Mouse (Mus musculus): ENCODE measurements around the gene Dgkd. TPM values are rescaled to one million over a fixed set of nuclear protein-coding genes. Genes with fewer than 3 reads are reported as not detected.

Dgkd gene
- polyA plus RNA-seq (2012; rRNA removed) = 35.5 and 38.7 TPM in 2 replicates
- 26.7 and 30.2 TPM in 2 replicates for polyA plus RNA-seq (2014; fragmentation: Nextera tagmentation; extraction: Ambion mirVana)

DNA sequence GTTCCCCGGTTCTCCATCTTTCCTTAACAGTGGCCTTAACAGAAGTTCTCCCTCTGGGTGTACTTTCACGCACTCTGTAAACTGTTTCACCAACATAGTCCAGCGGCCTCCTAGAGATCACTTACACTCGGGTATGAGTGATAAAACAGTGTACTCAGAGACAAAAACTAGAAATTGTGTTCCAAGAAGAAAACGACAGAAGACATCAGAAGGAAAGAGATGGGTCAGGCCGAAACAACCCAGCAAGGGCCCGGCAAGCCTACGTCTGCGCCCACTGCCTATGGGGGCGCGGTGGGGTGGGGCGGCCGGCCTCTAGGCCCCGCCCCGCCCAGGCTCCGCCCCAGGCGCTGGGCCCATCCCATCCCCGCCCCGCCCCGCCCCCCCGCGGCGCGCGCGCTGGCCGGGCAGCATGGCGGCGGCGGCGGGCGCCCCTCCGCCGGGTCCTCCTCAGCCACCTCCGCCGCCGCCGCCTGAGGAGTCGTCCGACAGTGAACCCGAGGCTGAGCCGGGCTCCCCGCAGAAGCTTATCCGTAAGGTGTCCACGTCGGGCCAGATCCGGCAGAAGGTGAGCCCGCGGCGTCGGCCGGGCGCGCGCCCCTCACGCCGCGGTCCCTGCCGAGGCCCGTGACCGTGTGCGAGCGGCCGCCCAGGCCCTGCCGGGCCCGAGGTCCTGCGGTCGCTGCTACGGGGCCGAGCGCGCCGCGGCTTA lies at the start of gene Dgkd:
TSS of gene Dgkd (plus strand) at position 396 of the 709 bp plus-strand sequence.
- DNase-seq (ENCODE audit: low spot score) (peak; percentile 87), ATAC-seq (ENCODE audit: low FRiP score, low read depth) (peak; percentile 96)
- H3K27ac ChIP-seq (replicated peaks; ENCODE audit: low read depth, low read length) = peak within 1 kb of the TSS; percentile 74
- peak within 1 kb of the TSS; percentile 92 for H3K4me3 ChIP-seq (replicated peaks; ENCODE audit: low read length)
- no peaks in the 10 kb centered on the region for H3K36me3 ChIP-seq (ENCODE audit: control insufficient read depth, insufficient read depth, low read length)
- 1% methylated on average over 24 of the region's 74 CpGs for WGBS
- H3K9me3 ChIP-seq (ENCODE audit: control insufficient read depth, low read length) = no peaks in the 10 kb centered on the region
- peak within 1 kb of the TSS; percentile 97 for H3K4me2 ChIP-seq (replicated peaks; ENCODE audit: low read depth, low read length, severe bottlenecking)
- peak within 1 kb of the TSS; percentile 93 for H3K9ac ChIP-seq (ENCODE audit: low read depth, low read length, severe bottlenecking)
- peaks cover 26% of the 10 kb centered on the region for H3K4me1 ChIP-seq (ENCODE audit: control insufficient read depth, insufficient read depth, low read length)
- TF ChIP-seq POLR2A (IDR thresholded peaks at IDR 0.05; ENCODE audit: borderline replicate concordance, extremely low read depth, insufficient read depth, insufficient read length) = 0 out of 2 replicates have a peak, but pooled peaks have one; percentile 51
- no peaks in the 10 kb centered on the region for H3K27me3 ChIP-seq (ENCODE audit: control insufficient read depth, insufficient read depth, low read length)

- no peaks in the 10 kb centered on the region for H3K4me1 ChIP-seq (ENCODE audit: control insufficient read depth, insufficient read depth, low read length)
- H3K9ac ChIP-seq (ENCODE audit: low read depth, low read length, severe bottlenecking) = no peak within 1 kb of the TSS
- 69% methylated on average over 6 of the region's 6 CpGs for WGBS
- DNase-seq (ENCODE audit: low spot score) (no peak), ATAC-seq (ENCODE audit: low FRiP score, low read depth) (no peak)
- no peaks in the 10 kb centered on the region for H3K27me3 ChIP-seq (ENCODE audit: control insufficient read depth, insufficient read depth, low read length)
- H3K27ac ChIP-seq (replicated peaks; ENCODE audit: low read depth, low read length) = no peak within 1 kb of the TSS
- TF ChIP-seq POLR2A (IDR thresholded peaks at IDR 0.05; ENCODE audit: borderline replicate concordance, extremely low read depth, insufficient read depth, insufficient read length) = no peak
- no peaks in the 10 kb centered on the region for H3K36me3 ChIP-seq (ENCODE audit: control insufficient read depth, insufficient read depth, low read length)
- no peak within 1 kb of the TSS for H3K4me3 ChIP-seq (replicated peaks; ENCODE audit: low read length)
- no peaks in the 10 kb centered on the region for H3K9me3 ChIP-seq (ENCODE audit: control insufficient read depth, low read length)
- H3K4me2 ChIP-seq (replicated peaks; ENCODE audit: low read depth, low read length, severe bottlenecking) = no peak within 1 kb of the TSS
Observed at GRCm38 (mm10) chr1:87803576-87803975, 49.5 kb upstream of the Dgkd start, which contains the start of gene Sag. Gene Sag (plus strand): TSS chr1:87803680.

DNA sequence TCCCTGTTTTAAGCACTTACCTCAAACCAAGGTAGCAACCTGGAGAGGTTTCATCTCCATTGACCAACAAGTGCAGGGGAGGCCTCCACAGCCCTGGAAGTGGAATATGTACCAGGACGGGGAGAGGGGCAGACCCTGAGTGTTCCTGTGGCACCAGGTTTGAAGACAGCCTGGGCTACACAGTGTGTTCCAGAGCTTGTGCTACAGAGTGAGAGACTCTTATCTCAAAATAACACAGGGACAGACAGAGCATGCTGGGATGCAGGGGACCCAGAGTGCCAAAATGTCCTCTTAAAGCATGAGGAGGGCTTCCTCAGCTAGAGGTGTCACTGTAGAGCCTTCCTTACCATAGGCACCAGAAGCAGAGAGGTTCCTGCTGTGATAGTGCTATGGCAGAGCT lies 45.3 kb upstream of the Dgkd start:
- no peaks in the 10 kb centered on the region for H3K9me3 ChIP-seq (ENCODE audit: control insufficient read depth, low read length)
- no peaks in the 10 kb centered on the region for H3K36me3 ChIP-seq (ENCODE audit: control insufficient read depth, insufficient read depth, low read length)
- 87% methylated on average over 1 of the region's 1 CpGs for WGBS
- no peak for TF ChIP-seq POLR2A (IDR thresholded peaks at IDR 0.05; ENCODE audit: borderline replicate concordance, extremely low read depth, insufficient read depth, insufficient read length)
- no peak overlapping the region for H3K9ac ChIP-seq (ENCODE audit: low read depth, low read length, severe bottlenecking)
- no peak for ATAC-seq (ENCODE audit: low FRiP score, low read depth)
- no peak overlapping the region for H3K4me2 ChIP-seq (replicated peaks; ENCODE audit: low read depth, low read length, severe bottlenecking)
- no peak overlapping the region for H3K4me3 ChIP-seq (replicated peaks; ENCODE audit: low read length)
- no peaks in the 10 kb centered on the region for H3K27me3 ChIP-seq (ENCODE audit: control insufficient read depth, insufficient read depth, low read length)
- DNase-seq (ENCODE audit: low spot score) = no peak
- no peak overlapping the region for H3K27ac ChIP-seq (replicated peaks; ENCODE audit: low read depth, low read length)
- H3K4me1 ChIP-seq (ENCODE audit: control insufficient read depth, insufficient read depth, low read length) = no peaks in the 10 kb centered on the region

GRCm38 (mm10) chr1:87811391-87811790 lies 41.7 kb upstream of the Dgkd start:
- DNase-seq (ENCODE audit: low spot score) (no peak), ATAC-seq (ENCODE audit: low FRiP score, low read depth) (no peak)
- no peak overlapping the region for H3K27ac ChIP-seq (replicated peaks; ENCODE audit: low read depth, low read length)
- H3K9me3 ChIP-seq (ENCODE audit: control insufficient read depth, low read length) = no peaks in the 10 kb centered on the region
- H3K4me1 ChIP-seq (ENCODE audit: control insufficient read depth, insufficient read depth, low read length) = no peaks in the 10 kb centered on the region
- TF ChIP-seq POLR2A (IDR thresholded peaks at IDR 0.05; ENCODE audit: borderline replicate concordance, extremely low read depth, insufficient read depth, insufficient read length) = no peak
- no peak overlapping the region for H3K4me2 ChIP-seq (replicated peaks; ENCODE audit: low read depth, low read length, severe bottlenecking)
- no peaks in the 10 kb centered on the region for H3K27me3 ChIP-seq (ENCODE audit: control insufficient read depth, insufficient read depth, low read length)
- no peaks in the 10 kb centered on the region for H3K36me3 ChIP-seq (ENCODE audit: control insufficient read depth, insufficient read depth, low read length)
- H3K9ac ChIP-seq (ENCODE audit: low read depth, low read length, severe bottlenecking) = no peak overlapping the region
- WGBS = 85% methylated on average over 7 of the region's 7 CpGs
- no peak overlapping the region for H3K4me3 ChIP-seq (replicated peaks; ENCODE audit: low read length)

- H3K4me1 ChIP-seq (ENCODE audit: control insufficient read depth, insufficient read depth, low read length) = no peaks in the 10 kb centered on the region
- no peak overlapping the region for H3K4me3 ChIP-seq (replicated peaks; ENCODE audit: low read length)
- 77% methylated on average over 10 of the region's 10 CpGs for WGBS
- H3K9me3 ChIP-seq (ENCODE audit: control insufficient read depth, low read length) = no peaks in the 10 kb centered on the region
- DNase-seq (ENCODE audit: low spot score) = no peak
- no peak for ATAC-seq (ENCODE audit: low FRiP score, low read depth)
- H3K4me2 ChIP-seq (replicated peaks; ENCODE audit: low read depth, low read length, severe bottlenecking) = no peak overlapping the region
- no peak overlapping the region for H3K27ac ChIP-seq (replicated peaks; ENCODE audit: low read depth, low read length)
- no peak for TF ChIP-seq POLR2A (IDR thresholded peaks at IDR 0.05; ENCODE audit: borderline replicate concordance, extremely low read depth, insufficient read depth, insufficient read length)
- no peaks in the 10 kb centered on the region for H3K27me3 ChIP-seq (ENCODE audit: control insufficient read depth, insufficient read depth, low read length)
- H3K9ac ChIP-seq (ENCODE audit: low read depth, low read length, severe bottlenecking) = no peak overlapping the region
- H3K36me3 ChIP-seq (ENCODE audit: control insufficient read depth, insufficient read depth, low read length) = no peaks in the 10 kb centered on the region
Observed at GRCm38 (mm10) chr1:87812061-87812460, 41.0 kb upstream of the Dgkd start.
